Mouse (Mus musculus): ENCODE measurements at regions not wholly inside any gene's neighbourhood (a gene's known extent, or its start where the extent isn't known, plus 50 kb on each side); places are given as distances from the start of the nearest gene placed in this dataset.

DNA sequence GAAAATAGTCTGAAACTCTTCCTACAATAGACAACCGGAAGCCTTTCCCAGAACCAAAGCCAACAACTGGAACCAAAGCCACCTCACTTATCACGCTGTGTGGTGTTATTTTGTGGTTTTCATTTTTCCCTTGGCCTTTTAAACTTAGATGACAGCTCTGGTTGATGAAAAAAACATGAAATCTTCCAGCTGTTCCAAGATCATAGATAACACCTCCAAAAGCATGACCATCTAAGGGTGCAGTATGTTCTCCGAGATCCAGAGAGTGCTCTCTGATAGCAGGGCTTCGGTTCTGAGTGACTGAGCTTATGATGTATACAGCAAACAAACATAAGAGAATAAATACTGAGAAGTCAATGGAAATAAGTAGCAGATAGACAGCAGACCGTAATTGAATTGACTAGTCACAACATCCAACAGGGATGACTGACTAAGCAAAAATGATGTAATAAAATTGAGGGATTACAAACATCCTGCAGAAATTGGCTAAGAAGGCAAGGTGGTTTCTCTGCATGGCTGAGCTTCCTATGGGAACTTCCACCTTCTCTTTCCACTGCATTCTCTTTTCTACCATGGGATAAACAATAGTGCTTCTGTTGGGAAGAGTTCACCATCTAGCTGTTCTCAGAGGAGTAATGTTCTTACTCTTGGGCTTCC, 74.8 kb upstream of the Akirin2 start:
- no peak for TF ChIP-seq CTCF (IDR thresholded peaks at IDR 0.05; ENCODE audit: low read depth, low read length)
- TF ChIP-seq POLR2A (IDR thresholded peaks at IDR 0.05; ENCODE audit: insufficient read depth, low read length): no peak
